Mouse (Mus musculus) heart, adult 2 months (tissue): ENCODE data around the gene Tulp2. TPM values are rescaled to one million over a fixed set of nuclear protein-coding genes. Genes with fewer than 3 reads are reported as not detected.
A peak's percentile ranks its signal among the peaks of the same experiment; 100 is the strongest.

ENCODE experiments used
- DNase-seq, 2 experiments: peaks; one replicate each; pipeline ENCODE4 v3.0.0; 2021
- H3K27ac ChIP-seq: fragments of 200-600 bp; 2 replicates; pipeline ENCODE4 v1.8.1; 2022
- H3K27me3 ChIP-seq: fragments of 200-500 bp; 2 replicates; pipeline ENCODE4 v1.6.1; 2012; ENCODE audit warnings: mild to moderate bottlenecking, low read length, inconsistent platforms, mixed read lengths; ENCODE audit not compliant: control insufficient read depth, insufficient read depth
- H3K36me3 ChIP-seq: fragments of 200-500 bp; 2 replicates; pipeline ENCODE4 v1.6.1; 2012; ENCODE audit warnings: low read length, inconsistent platforms; ENCODE audit not compliant: control insufficient read depth, insufficient read depth
- H3K4me1 ChIP-seq: fragments of 200-500 bp; 2 replicates; pipeline ENCODE4 v1.6.1; 2011; ENCODE audit warnings: low read length; ENCODE audit not compliant: control insufficient read depth, insufficient read depth
- H3K4me3 ChIP-seq: fragments of 200-600 bp; 2 replicates; pipeline ENCODE4 v1.8.1; 2022
- H3K79me2 ChIP-seq: fragments of 200-500 bp; replicated peaks from 2 replicates; pipeline ENCODE4 v1.6.1; 2012; ENCODE audit warnings: mild to moderate bottlenecking, inconsistent platforms, low read length, moderate library complexity, mixed read lengths; ENCODE audit not compliant: control insufficient read depth, insufficient read depth
- H3K9ac ChIP-seq: fragments of 200-500 bp; 2 replicates; pipeline ENCODE4 v1.6.1; 2012; ENCODE audit warnings: low read depth, mild to moderate bottlenecking, control low read depth, inconsistent platforms, low read length, mixed read lengths
- CTCF ChIP-seq: fragments of 200-600 bp; IDR thresholded peaks from 2 replicates; pipeline ENCODE4 v1.8.1; 2022; ENCODE audit warnings: antibody characterized with exemption, mild to moderate bottlenecking, moderate library complexity
- EP300 ChIP-seq: fragments of 200-500 bp; IDR thresholded peaks from 2 replicates; pipeline ENCODE4 v1.6.1; 2011; ENCODE audit warnings: low read depth, low read length, control low read depth; ENCODE audit not compliant: insufficient read depth
- POLR2A ChIP-seq: fragments of 200-500 bp; IDR thresholded peaks from 2 replicates; pipeline ENCODE4 v1.6.1; 2011; ENCODE audit warnings: mild to moderate bottlenecking, low read depth, low read length, control low read depth; ENCODE audit not compliant: insufficient read depth
- WGBS: fragments of 180-500 bp; shearing (Covaris S2); methylation state at CpG from one replicate; pipeline ENCODE4 v1.1.7; 2018; 5-methylcytosine and 5-hydroxymethylcytosine counted together
- intact Hi-C: fragments of 180-260 bp; cut with DNase I; formaldehyde crosslinking; loops from one replicate; pipeline ENCODE4 v1.15.1; 2025
- long read RNA-seq: library from polyadenylated mRNA; stranded (forward); transcript quantifications from one replicate; pipeline ENCODE4 v2.0.0, GENCODE M21; 2021
- polyA plus RNA-seq: library from polyadenylated mRNA; depleted of rRNA; stranded (reverse); fragments of >200 nt; gene quantifications from 2 replicates; pipeline ENCODE4 v1.2.3, GENCODE M21; 2012; rRNA removed
- total RNA-seq, 2 experiments: library from RNA; stranded (reverse); gene quantifications; 2 replicates each; pipeline ENCODE4 v1.2.3; 2021

Tulp2 gene
- total RNA-seq (not detected), polyA plus RNA-seq (0.20 and 0.27 TPM in 2 replicates)
- long read RNA-seq: 0 reads

DNA sequence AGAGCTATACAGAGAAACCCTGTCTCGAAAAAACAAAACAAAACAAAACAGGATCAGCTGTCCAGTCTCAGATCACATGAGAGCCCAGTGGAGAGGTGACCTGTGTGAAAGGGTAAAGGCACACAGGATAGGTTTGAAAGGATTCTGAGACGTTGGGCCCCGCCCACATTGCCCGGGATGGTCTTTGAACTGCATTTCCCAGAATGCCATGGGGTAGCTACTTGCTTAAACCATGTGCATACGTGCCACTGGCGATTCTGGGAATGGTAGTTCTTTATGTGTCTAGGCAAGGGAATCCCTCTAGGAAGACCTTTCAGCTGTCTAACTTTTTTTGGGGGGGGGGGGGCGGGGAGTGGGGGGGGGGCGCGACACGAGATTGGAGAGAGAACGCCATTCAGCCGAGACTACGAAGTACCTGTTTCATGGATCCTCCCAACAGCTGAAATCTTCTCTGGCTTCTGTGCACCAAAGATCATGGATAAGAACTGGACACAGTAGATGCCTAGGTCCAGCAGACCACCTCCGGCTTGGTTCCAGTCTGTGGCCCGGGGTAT is at the start of gene Tulp2:
Gene Tulp2 (plus strand): TSS at position 504 of the 554 bp plus-strand sequence.
- Histone ChIP-seq H3K4me3 (no peak within 1 kb of the TSS), H3K79me2 (no peaks in the 10 kb centered on the region), H3K9ac (no peak within 1 kb of the TSS), H3K36me3 (no peaks in the 10 kb centered on the region), H3K4me1 (no peaks in the 10 kb centered on the region), H3K27me3 (no peaks in the 10 kb centered on the region), H3K27ac (no peak within 1 kb of the TSS)
- TF ChIP-seq POLR2A (no peak), CTCF (no peak), EP300 (no peak)
- intact Hi-C loops: no loop called here
- WGBS: 45% methylated on average over 15 of the region's 15 CpGs
- DNase-seq: peak; percentile 60 to 65

- intact Hi-C loops: loop anchor here (1.0 to 2.0 kb wide), 2 partner anchors 25 to 27 kb away; partner anchors contain the start of gene Ftl1
- TF ChIP-seq POLR2A (no peak), EP300 (no peak), CTCF (no peak)
- WGBS: 0% methylated on average over 7 of the region's 7 CpGs
Measured at GRCm38 (mm10) chr7:45433835-45434202, 47.9 kb upstream of the Tulp2 start.

GRCm38 (mm10) chr7:45434203-45435015 is 47.3 kb upstream of the Tulp2 start, which contains the start of gene Gys1:
Gys1 (plus strand) TSS chr7:45434844.
- peak within 1 kb of the TSS; percentile 87 for H3K27ac ChIP-seq
- TF ChIP-seq POLR2A (peak; percentile 75), EP300 (peak; percentile 37; the same call in 1 of the 2 replicates), CTCF (peak; percentile 72)
- H3K36me3 ChIP-seq: no peaks in the 10 kb centered on the region
- DNase-seq: peak; percentile 99 to 100
- H3K27me3 ChIP-seq: no peaks in the 10 kb centered on the region
- peaks cover 4% of the 10 kb centered on the region; the same call in 1 of the 2 replicates for H3K79me2 ChIP-seq
- intact Hi-C loops: loop anchor here (1.0 kb wide), 1 partner anchor 25 kb away; the partner anchor contains the start of gene Ftl1
- H3K4me1 ChIP-seq: peaks cover 7% of the 10 kb centered on the region
- WGBS: under 1% methylated on average over 45 of the region's 45 CpGs
- H3K4me3 ChIP-seq: peak within 1 kb of the TSS; percentile 85
- peak within 1 kb of the TSS; percentile 77 for H3K9ac ChIP-seq

More at GRCm38 (mm10) chr7:45433835-45434202, 47.9 kb upstream of the Tulp2 start:
- DNase-seq: no peak
- H3K36me3 ChIP-seq: no peaks in the 10 kb centered on the region
- H3K9ac ChIP-seq: peak overlapping the region; percentile 30
- H3K4me3 ChIP-seq: peak overlapping the region; percentile 85
- H3K27me3 ChIP-seq: no peaks in the 10 kb centered on the region
- peaks cover 4% of the 10 kb centered on the region; the same call in 1 of the 2 replicates for H3K79me2 ChIP-seq
- H3K4me1 ChIP-seq: peaks cover 7% of the 10 kb centered on the region
- H3K27ac ChIP-seq: peak overlapping the region; percentile 78

- Histone ChIP-seq H3K27ac (peak overlapping the region; percentile 87), H3K27me3 (no peaks in the 10 kb centered on the region), H3K4me1 (peaks cover 7% of the 10 kb centered on the region), H3K4me3 (peak overlapping the region; percentile 67), H3K79me2 (0 out of 2 replicates have a peak, but pooled peaks cover under 1% of the 10 kb centered on the region), H3K36me3 (no peaks in the 10 kb centered on the region), H3K9ac (peak overlapping the region; percentile 77)
- TF ChIP-seq CTCF (no peak), EP300 (no peak), POLR2A (no peak)
- intact Hi-C loops: no loop called here
- no peak for DNase-seq
- WGBS: 1% methylated on average over 16 of the region's 16 CpGs
Measured at GRCm38 (mm10) chr7:45435038-45435437, 46.6 kb upstream of the Tulp2 start.

DNA sequence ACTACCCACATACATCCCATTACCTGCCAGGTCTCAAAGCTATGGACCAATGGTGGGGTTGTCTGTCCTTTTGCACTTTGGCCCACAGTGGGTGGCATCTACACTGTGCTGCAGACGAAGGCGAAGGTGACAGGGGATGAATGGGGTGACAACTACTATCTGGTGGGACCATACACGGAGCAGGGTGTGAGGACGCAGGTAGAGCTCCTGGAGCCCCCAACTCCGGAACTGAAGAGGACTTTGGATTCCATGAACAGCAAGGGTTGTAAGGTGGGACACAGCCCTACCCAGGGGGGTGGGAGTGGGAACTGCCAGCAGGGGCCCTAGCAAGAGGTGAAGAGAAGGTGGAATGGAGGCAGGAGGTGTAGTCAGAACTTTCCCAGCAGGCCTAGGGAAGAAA is 45.2 kb upstream of the Tulp2 start:
- Histone ChIP-seq H3K36me3 (no peaks in the 10 kb centered on the region), H3K4me1 (peaks cover 7% of the 10 kb centered on the region), H3K4me3 (no peak overlapping the region), H3K79me2 (no peaks in the 10 kb centered on the region), H3K27me3 (no peaks in the 10 kb centered on the region), H3K9ac (no peak overlapping the region), H3K27ac (no peak overlapping the region)
- no peak for DNase-seq
- intact Hi-C loops: no loop called here
- TF ChIP-seq EP300: no peak
- 90% methylated on average over 5 of the region's 5 CpGs for WGBS

DNA sequence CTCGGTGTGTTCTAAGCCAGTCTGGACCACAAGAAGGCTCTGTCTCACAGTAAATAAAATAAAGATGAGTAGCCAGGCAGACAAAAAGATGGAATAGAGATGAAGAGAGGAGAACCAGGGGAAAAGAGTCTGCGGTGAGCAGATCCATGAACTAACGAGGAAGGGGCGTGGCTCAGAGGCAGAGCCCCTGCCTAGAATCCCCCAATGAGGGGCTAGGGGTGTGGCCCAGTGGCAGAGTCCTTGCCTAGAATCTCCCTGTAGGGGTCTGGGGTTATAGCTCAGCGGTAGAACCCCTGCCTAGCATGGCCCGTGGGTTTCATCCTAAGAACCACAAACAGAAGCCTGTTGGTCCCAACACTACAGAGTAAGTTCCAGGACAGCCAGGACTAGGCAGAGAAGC is 44.6 kb upstream of the Tulp2 start:
- no peak for DNase-seq
- no peaks in the 10 kb centered on the region for H3K36me3 ChIP-seq
- H3K4me1 ChIP-seq: peaks cover 7% of the 10 kb centered on the region
- 60% methylated on average over 6 of the region's 6 CpGs for WGBS
- H3K27ac ChIP-seq: no peak overlapping the region
- no peaks in the 10 kb centered on the region for H3K79me2 ChIP-seq
- no peaks in the 10 kb centered on the region for H3K27me3 ChIP-seq
- intact Hi-C loops: no loop called here
- no peak overlapping the region for H3K9ac ChIP-seq
- H3K4me3 ChIP-seq: no peak overlapping the region
- TF ChIP-seq EP300: no peak
- no peak for TF ChIP-seq POLR2A
- no peak for TF ChIP-seq CTCF
